Mouse (Mus musculus): ENCODE results near the gene Camta1. TPM values are rescaled to one million over a fixed set of nuclear protein-coding genes. Genes with fewer than 3 reads are reported as not detected.

Camta1 gene
- total and polyA plus RNA-seq, 2 experiments from 2014 or later: 127 to 145 TPM

DNA sequence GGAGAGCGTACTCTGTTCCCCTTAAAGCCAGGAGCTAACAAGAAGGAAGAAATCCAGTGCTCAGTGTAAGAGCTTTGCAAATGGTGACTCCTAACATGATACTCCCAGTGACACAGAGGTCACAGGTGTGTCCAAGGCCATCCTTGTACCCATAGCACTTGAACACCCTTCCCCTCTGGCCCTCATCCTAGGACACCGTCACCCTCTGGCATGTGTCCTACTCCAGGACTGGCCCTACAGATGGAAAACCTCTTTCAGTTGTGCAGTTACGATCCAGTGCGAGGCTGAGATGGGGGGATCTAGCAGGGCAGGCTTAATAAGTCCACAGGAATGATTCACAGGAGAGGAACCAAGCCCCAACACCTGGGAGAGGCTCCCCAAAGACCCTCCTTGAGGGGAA, 453.4 kb downstream of the Camta1 start:
- Histone ChIP-seq H3K27ac (no peak overlapping the region), H3K4me1 (ENCODE audit: insufficient read depth, low read length) (peaks cover 13% of the 10 kb centered on the region), H3K9ac (replicated peaks; ENCODE audit: low read length) (no peak overlapping the region), H3K27me3 (ENCODE audit: insufficient read depth, low read length) (no peaks in the 10 kb centered on the region), H3K4me3 (ENCODE audit: low read length) (no peak overlapping the region), H3K9me3 (ENCODE audit: low read length) (no peaks in the 10 kb centered on the region), H3K4me2 (ENCODE audit: low read depth, low read length) (no peak overlapping the region), H3K36me3 (ENCODE audit: insufficient read depth, low read length) (no peaks in the 10 kb centered on the region)
- no peak for DNase-seq (ENCODE audit: low spot score)
- ATAC-seq: no peak
- no peak for TF ChIP-seq CTCF (IDR thresholded peaks at IDR 0.05; ENCODE audit: low read depth)
- WGBS: 85% methylated on average over 4 of the region's 4 CpGs

GRCm38 (mm10) chr4:151407129-151407528, 454.5 kb downstream of the Camta1 start:
- DNase-seq (ENCODE audit: low spot score): no peak
- H3K4me1 ChIP-seq (ENCODE audit: insufficient read depth, low read length): peaks cover 9% of the 10 kb centered on the region
- peak; percentile 37 for TF ChIP-seq CTCF (IDR thresholded peaks at IDR 0.05; ENCODE audit: low read depth)
- H3K9me3 ChIP-seq (ENCODE audit: low read length): no peaks in the 10 kb centered on the region
- WGBS: 97% methylated on average over 2 of the region's 2 CpGs
- H3K27ac ChIP-seq: no peak overlapping the region
- H3K4me3 ChIP-seq (ENCODE audit: low read length): no peak overlapping the region
- no peak overlapping the region for H3K4me2 ChIP-seq (ENCODE audit: low read depth, low read length)
- no peaks in the 10 kb centered on the region for H3K27me3 ChIP-seq (ENCODE audit: insufficient read depth, low read length)
- H3K9ac ChIP-seq (replicated peaks; ENCODE audit: low read length): no peak overlapping the region
- ATAC-seq: no peak
- H3K36me3 ChIP-seq (ENCODE audit: insufficient read depth, low read length): no peaks in the 10 kb centered on the region

DNA sequence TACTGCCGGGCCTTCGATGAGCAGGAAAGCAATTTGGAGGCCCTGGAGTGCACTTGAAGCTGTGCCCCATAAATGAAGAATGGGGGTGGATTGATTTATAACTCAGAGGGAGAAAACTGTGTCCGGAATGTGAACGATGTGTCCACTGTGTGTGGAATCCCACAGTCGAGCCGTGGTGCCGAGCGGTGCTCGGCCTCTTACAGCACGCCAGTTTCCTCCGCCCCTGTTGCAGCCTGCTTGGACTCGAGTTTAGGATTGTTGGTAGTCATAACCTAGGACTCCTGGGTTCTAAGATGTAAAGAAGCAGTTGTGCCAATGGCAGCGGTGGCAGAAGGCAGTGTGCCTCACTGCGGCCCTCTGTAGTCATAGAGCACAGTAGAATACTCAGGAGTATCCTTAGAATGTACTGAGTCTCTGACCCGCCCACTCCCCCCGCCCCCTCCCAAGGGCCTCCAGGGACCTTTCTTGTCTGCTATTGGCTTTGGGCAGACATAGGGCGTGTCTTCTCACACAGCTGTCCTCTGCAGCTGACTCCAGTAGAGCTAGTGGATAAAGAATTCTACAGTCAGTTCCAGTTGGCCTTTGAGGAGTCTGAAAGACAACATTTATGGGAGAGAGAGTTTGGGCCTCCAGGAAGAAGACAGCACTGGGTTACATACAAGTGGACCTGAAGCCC, 457.0 kb downstream of the Camta1 start:
- ATAC-seq (no peak), DNase-seq (ENCODE audit: low spot score) (no peak)
- no peaks in the 10 kb centered on the region for H3K4me1 ChIP-seq (ENCODE audit: insufficient read depth, low read length)
- TF ChIP-seq CTCF (IDR thresholded peaks at IDR 0.05; ENCODE audit: low read depth): no peak
- no peaks in the 10 kb centered on the region for H3K27me3 ChIP-seq (ENCODE audit: insufficient read depth, low read length)
- 63% methylated on average over 17 of the region's 17 CpGs for WGBS
- H3K27ac ChIP-seq: no peak overlapping the region
- no peak overlapping the region for H3K4me3 ChIP-seq (ENCODE audit: low read length)
- H3K9ac ChIP-seq (replicated peaks; ENCODE audit: low read length): no peak overlapping the region
- no peaks in the 10 kb centered on the region for H3K9me3 ChIP-seq (ENCODE audit: low read length)
- no peaks in the 10 kb centered on the region for H3K36me3 ChIP-seq (ENCODE audit: insufficient read depth, low read length)
- H3K4me2 ChIP-seq (ENCODE audit: low read depth, low read length): no peak overlapping the region

DNA sequence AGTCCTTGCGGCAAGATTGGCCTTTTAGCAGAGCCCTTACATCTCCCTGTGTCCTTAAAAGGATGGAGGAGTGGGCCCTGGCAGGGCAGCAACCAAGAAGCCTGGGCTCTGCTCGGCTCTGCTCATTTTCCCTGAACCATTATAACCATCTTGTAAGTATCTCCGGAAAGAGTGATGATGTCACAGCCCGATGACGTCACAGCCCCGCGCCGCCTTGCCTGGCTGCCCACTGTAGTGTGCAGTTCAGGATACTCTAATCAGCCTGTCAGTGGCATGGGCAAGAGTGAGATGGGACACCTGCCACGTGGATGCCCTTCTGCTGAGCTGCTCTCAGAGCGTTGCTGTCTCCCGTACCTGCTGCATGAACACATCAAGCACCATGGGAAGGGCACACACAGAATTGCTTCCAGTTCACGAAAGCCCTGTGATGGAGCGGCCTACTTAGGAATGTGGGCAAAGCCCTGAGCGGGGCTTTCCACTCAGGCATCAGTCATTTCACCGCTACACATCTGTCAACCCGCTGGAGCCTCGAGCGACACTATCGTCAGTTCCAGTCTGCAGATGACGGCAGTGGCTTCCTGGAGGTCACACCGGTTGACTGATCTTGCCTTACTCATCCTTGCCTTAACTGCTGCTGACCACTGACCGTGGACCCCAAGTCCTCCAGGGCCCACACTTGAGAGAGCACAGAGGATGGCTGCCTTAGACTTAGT, 459.8 kb downstream of the Camta1 start:
- no peaks in the 10 kb centered on the region for H3K36me3 ChIP-seq (ENCODE audit: insufficient read depth, low read length)
- no peak; the same call in 1 of the 2 replicates for ATAC-seq
- DNase-seq (ENCODE audit: low spot score): no peak
- H3K9me3 ChIP-seq (ENCODE audit: low read length): no peaks in the 10 kb centered on the region
- H3K4me1 ChIP-seq (ENCODE audit: insufficient read depth, low read length): no peaks in the 10 kb centered on the region
- TF ChIP-seq CTCF (IDR thresholded peaks at IDR 0.05; ENCODE audit: low read depth): no peak
- H3K4me3 ChIP-seq (ENCODE audit: low read length): no peak overlapping the region
- 81% methylated on average over 22 of the region's 22 CpGs for WGBS
- H3K27me3 ChIP-seq (ENCODE audit: insufficient read depth, low read length): no peaks in the 10 kb centered on the region
- no peak overlapping the region for H3K4me2 ChIP-seq (ENCODE audit: low read depth, low read length)
- no peak overlapping the region for H3K9ac ChIP-seq (replicated peaks; ENCODE audit: low read length)
- no peak overlapping the region for H3K27ac ChIP-seq

- H3K9me3 ChIP-seq (ENCODE audit: low read length): no peaks in the 10 kb centered on the region
- TF ChIP-seq CTCF (IDR thresholded peaks at IDR 0.05; ENCODE audit: low read depth): no peak
- no peaks in the 10 kb centered on the region for H3K27me3 ChIP-seq (ENCODE audit: insufficient read depth, low read length)
- DNase-seq (ENCODE audit: low spot score) (peak; percentile 80), ATAC-seq (peak; percentile 97)
- H3K4me2 ChIP-seq (ENCODE audit: low read depth, low read length): no peak overlapping the region
- WGBS: 58% methylated on average over 7 of the region's 7 CpGs
- H3K4me3 ChIP-seq (ENCODE audit: low read length): no peak overlapping the region
- H3K27ac ChIP-seq: peak overlapping the region; percentile 34; the same call in 1 of the 2 replicates
- H3K36me3 ChIP-seq (ENCODE audit: insufficient read depth, low read length): no peaks in the 10 kb centered on the region
- H3K4me1 ChIP-seq (ENCODE audit: insufficient read depth, low read length): peaks cover 7% of the 10 kb centered on the region; the same call in 1 of the 2 replicates
- no peak overlapping the region for H3K9ac ChIP-seq (replicated peaks; ENCODE audit: low read length)
Observed at GRCm38 (mm10) chr4:151396536-151396935, 465.1 kb downstream of the Camta1 start.

- DNase-seq (ENCODE audit: low spot score) (peak; percentile 43), ATAC-seq (no peak)
- 43% methylated on average over 11 of the region's 11 CpGs for WGBS
- Histone ChIP-seq H3K27ac (no peak overlapping the region), H3K4me3 (ENCODE audit: low read length) (no peak overlapping the region), H3K4me2 (ENCODE audit: low read depth, low read length) (no peak overlapping the region), H3K27me3 (ENCODE audit: insufficient read depth, low read length) (no peaks in the 10 kb centered on the region), H3K36me3 (ENCODE audit: insufficient read depth, low read length) (no peaks in the 10 kb centered on the region), H3K4me1 (ENCODE audit: insufficient read depth, low read length) (peaks cover 12% of the 10 kb centered on the region), H3K9ac (replicated peaks; ENCODE audit: low read length) (no peak overlapping the region), H3K9me3 (ENCODE audit: low read length) (no peaks in the 10 kb centered on the region)
- no peak for TF ChIP-seq CTCF (IDR thresholded peaks at IDR 0.05; ENCODE audit: low read depth)
Observed at GRCm38 (mm10) chr4:151389345-151389744, 472.3 kb downstream of the Camta1 start.
